Mouse (Mus musculus): ENCODE results near the gene Ccdc97. TPM values are rescaled to one million over a fixed set of nuclear protein-coding genes. Genes with fewer than 3 reads are reported as not detected.
A peak's percentile ranks its signal among the peaks of the same experiment; 100 is the strongest.

The Ccdc97 gene
- total RNA-seq, 2 experiments from 2014 or later = 45.9 to 49.0 TPM

DNA sequence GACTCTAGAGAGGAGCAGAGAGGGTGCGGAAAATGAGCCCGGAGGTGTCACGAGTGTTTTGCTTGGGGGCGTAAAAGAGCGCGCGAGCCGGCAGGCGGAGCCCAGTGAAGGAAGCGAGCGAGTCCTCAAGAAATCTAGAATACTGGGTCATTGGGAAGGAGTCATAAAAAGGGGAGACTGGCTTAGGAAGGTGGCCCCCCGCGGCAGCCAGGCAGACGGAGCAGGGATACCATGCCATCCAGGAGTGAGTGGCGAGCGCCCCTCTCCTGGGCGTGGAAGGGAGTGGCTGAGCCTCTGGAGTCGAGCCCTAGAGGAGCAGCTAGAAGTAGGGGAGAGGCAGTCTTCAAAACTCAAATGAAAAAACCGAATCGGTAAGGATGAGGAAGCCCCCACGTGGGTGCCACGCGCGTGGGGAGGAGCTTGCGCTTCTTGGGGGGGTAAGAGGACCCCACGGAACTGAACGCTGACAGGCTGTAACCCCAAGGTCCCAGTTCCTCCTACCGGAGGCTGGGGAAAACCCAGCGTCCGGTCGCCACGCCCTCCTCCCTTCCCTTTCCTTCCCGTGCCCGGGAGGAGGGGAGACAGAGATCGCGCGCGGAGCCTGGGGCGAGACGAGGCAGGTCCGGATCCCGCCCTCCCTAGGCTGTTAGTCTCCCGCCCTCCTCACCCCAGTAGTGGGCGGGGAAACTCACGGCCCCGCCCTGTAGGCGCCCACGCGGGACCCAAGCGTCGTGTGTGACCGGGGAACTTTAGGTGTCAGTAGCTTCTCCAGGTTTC, 29.9 kb downstream of the Ccdc97 start:
- peak; percentile 84 to 88 for DNase-seq

DNA sequence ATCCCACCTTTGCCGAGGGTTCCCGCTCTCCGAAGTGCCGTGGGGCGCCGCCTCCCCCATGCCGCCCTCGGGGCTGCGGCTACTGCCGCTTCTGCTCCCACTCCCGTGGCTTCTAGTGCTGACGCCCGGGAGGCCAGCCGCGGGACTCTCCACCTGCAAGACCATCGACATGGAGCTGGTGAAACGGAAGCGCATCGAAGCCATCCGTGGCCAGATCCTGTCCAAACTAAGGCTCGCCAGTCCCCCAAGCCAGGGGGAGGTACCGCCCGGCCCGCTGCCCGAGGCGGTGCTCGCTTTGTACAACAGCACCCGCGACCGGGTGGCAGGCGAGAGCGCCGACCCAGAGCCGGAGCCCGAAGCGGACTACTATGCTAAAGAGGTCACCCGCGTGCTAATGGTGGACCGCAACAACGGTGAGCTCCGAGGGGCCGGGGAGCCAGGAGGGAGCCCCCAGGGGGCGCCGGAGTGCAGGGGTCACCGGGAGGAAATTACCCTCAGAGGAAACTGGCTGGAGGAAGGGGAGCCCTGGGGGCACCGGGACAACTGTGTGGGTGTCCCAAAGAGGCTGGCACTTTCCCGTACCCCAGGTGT, 31.0 kb downstream of the Ccdc97 start:
- DNase-seq = peak; percentile 63 to 77

DNA sequence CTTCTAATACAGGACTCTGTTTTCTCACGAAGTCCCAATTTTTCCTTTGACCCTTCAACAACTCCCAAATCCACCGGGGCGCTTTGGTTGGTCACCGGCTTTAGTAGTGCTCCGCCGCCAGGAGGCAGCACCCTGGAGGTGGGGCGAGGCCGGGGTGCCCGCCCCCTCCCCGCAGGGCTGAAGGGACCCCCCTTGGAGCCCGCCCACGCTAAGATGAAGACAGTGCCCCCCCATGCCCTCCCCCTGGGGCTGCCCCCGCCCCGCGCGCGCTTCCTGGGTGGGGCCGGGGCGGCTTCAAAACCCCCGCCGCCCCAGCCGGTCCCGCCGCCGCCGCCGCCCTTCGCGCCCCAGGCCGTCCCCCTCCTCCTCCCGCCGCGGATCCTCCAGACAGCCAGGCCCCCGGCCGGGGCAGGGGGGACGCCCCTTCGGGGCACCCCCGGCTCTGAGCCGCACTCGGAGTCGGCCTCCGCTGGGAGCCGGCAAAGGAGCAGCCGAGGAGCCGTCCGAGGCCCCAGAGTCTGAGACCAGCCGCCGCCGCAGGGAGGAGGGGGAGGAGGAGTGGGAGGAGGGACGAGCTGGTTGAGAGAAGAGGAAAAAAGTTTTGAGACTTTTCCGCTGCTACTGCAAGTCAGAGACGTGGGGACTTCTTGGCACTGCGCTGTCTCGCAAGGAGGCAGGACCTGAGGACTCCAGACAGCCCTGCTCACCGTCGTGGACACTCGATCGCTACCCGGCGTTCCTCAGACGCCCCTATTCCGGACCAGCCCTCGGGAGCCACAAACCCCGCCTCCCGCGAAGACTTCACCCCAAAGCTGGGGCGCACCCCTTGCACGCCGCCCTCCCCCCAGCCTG, 32.0 kb downstream of the Ccdc97 start, which contains the start of gene Tgfb1:
TSS of gene Tgfb1 (plus strand) at position 323 of the 852 bp plus-strand sequence.
- DNase-seq = peak; percentile 85 to 91

DNA sequence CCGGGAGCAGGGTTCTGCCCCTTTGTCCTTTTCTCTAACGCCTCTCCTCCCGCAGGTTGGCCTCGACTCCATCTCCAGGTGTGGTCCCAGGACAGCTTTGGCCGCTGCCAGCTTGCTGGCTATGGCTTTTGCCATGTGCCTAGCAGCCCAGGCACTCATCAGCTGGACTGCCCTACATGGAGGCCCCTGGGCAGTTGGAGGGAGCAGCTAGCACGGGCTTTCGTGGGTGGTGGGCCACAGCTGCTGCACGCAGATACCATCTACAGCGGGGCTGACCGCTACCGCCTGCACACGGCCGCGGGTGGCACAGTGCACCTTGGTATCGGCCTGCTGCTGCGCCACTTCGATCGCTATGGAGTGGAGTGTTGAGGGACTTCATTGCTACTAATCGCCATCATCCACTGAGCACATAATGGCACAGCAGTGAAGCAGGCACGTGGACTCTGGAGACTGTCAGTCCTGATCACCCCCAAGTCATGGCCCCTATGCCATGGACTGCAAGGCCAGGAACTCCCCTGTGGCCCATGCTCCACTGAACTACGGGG, 32.9 kb downstream of the Ccdc97 start:
- no peak for DNase-seq

DNA sequence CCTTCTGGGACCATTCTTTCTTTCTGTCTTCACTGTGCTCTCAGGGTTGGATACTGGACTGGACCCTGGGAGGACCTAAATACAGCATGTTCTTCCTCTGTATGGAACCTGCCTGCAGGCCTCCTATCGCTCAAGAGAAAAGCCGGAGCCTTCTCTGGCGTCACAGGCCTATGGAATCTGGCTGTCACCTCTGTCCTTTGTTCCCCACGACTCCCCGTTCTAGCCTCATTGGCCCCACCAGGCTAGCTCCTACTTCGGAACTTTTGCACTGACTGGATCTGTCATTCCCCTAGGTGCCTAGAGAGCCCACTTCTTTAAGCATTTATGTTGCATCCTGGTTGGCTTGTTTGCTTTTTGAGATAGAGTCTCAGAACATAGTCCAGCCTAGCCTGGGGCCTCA, 34.2 kb downstream of the Ccdc97 start:
- no peak for DNase-seq

DNA sequence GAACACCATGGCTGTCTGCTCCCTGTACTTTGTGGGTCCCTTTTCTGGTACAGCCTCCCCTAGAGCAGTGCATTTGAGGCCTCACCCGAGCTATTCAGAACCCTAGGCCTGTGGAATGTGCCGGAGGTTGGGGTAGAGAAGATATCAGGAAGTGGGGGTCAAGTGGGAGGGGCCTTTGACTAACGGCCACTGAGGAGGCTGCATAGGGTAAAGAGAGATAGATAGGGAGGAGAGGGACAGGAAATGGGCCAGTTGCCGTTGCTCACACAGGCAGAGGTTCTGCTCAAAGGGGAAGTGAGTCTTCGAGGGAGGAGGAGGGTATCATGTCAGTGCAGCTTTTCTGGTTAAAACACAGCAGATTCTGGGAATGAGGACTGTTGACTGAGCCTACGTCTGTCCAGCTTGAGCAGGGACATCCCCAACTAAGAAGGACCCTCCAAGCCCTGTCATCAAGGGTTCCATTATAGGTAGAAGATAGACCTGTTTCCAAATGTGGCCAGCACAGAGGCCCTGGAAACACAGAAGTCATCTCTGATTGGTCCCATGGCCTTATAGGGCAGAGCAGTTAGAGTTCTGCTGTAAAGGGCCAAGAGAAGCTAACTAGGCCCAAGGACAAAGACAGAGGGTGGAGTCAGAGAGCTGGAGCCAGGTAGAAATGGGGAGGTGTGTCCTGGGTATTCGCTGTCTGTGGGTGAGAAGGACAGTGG, 35.3 kb downstream of the Ccdc97 start:
- no peak for DNase-seq

DNA sequence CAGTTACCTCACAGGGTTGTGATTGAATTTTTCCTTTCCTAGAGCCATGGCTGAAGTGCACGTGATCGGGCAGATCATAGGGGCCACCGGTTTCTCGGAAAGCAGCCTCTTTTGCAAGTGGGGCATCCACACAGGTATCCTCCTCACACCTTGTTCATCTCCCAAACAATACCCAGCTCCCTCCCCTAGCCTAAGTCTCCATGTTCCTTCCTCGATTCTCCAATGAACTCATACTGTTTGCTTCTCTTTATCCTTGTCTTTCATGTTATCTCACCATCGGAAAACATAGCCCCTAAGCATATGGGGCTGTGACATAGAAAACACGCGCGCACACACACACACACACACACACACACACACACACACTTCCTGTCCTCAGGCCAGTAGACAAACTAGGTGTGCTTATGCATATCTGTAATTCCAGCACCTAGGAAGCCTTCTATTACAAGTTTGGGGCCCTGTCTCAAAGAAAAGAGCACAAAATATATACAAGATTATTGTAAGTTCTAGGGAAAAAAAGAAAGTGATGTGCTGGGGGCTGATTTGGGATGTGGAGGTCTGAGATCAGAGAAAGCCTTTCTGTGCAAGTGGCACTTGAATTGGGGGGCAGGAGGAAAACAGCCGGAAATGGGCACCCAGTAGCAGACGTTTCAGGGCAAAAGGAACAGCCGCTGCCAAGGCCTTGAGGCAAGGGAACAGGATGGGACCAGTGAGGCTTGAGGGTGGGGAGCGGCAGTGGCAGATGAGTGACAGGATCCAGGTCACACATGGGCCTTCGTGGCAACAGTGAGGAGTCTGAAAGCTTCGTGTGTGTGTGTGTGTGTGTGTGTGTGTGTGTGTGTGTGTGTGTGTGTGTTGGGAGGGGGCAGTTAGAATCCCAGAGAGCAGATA, 37.3 kb downstream of the Ccdc97 start:
- DNase-seq = no peak

DNA sequence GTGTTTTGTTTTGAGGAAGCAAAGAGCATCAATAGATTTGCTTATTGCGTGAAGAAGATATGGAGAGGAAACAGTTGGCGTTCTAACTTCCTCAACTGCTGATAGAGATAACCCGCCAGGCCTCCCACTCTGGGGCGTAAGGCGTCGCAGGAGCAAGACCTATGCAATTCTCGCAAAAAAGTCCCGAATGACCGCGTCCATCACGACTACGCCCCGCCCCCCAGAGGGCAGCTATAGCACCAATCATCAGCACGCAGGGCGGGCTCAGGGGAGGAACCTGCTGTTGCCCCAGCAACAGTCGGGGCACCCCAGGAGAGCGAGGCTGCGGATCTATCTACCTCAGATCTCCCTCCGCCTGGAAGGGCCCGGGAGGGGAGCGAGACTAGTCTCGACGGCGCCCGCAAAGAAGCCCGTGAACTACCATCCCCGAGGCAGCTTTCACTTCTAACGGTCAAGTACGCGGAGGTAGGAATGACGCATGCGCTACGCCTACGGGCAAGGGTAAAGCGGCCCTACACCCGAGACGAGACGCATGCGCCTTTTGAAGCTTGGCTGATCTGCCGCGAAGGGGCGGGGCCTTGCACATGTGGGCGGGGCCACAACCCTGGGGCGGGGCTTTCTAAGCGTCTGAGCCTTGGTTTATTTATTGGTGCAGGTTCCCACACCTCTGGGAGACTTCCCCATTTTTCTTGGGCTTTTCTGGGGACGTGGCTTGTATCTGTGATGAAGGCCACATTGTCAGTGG, 38.2 kb downstream of the Ccdc97 start, which contains the start of gene B9d2:
TSS of gene B9d2 (plus strand) at position 267 of the 745 bp plus-strand sequence.
- DNase-seq = peak; percentile 96 to 98

DNA sequence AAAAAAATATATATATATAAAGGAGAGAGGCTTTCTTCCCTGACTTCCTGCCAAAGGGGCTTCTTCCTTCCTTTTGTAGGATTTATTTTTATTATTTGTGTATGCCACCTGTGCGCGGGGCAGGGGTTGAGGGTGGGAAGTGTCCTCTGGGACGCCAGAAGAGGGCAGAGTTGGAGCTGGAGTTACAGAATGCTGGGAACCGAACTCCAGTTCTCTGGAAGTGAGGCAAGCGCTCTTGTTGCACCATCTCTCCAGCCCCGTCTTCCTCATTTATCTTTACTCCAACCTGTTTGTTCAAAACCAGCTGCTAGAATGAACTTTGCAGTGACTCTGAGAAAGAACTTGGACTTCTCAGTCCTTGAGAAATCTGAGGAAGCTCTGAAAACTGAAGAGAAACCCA, 38.9 kb downstream of the Ccdc97 start:
- DNase-seq = no peak

DNA sequence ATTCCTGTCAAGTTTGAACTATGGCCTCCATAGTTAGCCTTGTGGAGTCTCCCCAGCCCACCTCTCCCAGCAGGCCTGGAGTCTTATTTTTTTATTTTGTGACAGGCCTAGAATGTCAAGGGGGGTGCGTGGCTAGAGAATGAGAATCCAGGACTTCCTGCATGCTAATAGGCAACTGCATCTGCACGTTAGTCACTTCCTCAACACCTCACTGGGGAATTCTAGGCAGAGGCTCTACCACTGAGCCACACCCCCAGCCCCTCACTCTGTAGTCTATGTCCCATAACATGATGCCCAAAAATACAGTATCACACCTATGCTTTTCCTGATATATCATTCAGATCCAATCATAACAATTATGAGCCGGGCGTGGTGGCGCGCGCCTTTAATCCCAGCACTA, 41.9 kb downstream of the Ccdc97 start:
- no peak for DNase-seq

DNA sequence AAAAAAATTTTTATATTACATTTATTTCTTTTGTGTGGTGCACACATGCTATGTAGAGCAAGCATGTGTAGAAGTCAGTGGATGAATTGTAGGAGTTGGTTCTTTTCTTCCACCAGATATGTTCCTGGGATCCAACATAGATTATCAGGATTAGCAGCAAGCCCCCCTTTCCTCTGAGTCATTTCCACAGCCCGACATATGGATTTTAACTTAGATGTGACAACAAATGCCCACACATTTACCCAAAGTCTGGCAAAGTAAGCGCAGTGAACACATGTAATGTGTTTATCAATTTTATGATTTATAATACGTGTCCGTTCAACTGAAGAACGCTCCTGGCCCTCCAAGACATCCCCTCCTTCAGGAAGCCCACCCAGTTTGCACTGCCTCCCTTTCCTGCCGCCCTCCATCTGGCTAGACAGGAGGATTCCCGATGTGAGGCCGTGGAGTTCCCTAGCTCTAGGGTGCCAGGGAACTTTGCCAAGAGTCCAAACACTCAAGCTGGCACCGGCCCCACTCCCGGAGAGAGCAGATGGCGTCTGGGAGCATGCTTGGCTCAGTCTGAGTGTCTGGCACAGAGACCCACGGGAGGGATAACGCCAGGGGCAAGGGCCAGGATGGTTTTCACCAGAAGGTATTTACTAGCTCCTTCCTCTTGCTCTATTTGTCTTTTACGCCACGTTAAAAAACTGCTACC, 42.7 kb downstream of the Ccdc97 start:
- DNase-seq = peak; percentile 78 to 83

DNA sequence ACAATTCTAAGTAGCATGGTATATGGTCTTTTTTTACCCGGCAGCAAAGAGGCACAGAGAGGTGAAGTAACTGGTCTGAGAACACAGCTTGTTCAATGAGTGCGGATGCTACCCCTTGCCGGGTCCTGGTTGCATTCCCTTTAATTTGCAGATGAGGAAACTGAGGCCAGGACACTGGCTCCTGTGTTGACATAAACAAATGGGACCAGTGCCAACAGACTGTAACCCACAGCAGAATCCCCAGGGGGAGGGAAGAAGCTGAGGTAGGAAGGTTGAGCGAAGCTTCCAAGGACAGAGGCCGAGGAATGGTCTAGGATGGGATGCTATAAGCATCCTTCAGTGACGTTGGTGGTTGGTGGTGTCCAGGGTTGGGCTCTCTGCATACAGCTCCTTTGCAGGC, 43.5 kb downstream of the Ccdc97 start:
- DNase-seq = no peak

DNA sequence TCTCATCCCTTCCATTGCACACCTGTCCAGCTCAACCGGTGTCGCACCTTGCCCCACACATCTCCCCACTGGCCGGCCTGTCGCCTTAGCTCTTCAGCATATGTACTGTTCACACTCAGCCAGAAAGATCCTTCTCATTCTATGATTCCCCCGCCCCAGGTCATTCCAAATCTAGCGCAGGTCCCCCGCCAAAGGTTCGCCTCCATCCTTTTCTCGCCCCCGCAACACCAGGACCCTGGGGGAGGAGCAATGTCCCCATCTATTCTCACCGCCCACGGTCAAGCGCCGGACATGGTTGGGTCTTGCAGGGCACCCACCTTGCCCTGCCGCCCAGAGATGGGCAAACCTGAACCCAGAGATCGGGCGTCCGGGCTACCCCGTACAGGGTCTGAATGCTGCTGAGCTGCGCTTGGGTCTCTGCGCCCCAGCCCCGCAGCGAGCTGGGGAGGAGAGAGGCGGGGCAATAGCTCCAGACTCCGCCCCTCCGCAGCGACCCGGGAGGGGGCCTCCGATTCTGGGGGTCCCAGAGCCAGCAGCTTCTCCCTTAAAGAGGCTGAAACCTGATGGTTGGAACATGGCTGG, 44.1 kb downstream of the Ccdc97 start, which contains the start of gene Tmem91:
TSS of gene Tmem91 (minus strand) at position 448 of the 582 bp plus-strand sequence.
- no peak for DNase-seq

DNA sequence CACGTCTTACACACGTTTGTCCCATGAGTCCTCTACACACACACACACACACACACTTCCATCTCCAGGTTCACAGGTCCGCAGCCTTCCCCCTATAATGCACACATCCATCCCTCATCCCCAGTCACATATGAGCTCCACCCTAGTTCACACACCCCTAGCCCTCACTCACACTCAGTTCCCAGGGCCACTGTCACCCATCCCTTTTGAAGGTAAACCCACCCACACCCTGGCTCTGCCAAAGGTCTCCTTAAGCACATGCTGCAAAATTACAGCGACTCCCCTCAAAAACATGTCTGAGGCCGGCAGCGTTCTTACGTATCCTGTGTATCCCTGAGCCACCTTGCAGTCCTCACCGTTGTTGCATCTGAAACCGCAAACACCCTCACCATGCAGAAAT, 44.6 kb downstream of the Ccdc97 start:
- no peak for DNase-seq

DNA sequence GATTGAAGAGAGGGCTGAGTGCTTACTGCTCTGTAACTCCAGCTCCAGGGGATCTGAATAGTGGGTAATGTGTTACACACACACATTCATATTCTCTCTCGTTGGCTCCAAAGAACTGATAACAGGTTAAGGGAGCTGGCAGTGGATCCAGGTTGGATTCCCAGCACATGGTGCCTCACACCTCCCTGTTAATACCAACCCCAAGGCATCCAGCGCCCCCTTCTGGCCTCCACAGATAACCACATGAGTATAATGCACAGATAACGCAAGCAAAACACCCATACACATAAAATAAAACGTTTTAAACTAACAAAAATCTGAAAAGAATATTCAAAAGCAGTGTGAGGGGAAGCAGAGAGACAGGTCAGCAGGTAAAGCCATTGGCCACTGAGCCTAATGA, 46.4 kb downstream of the Ccdc97 start:
- no peak for DNase-seq

DNA sequence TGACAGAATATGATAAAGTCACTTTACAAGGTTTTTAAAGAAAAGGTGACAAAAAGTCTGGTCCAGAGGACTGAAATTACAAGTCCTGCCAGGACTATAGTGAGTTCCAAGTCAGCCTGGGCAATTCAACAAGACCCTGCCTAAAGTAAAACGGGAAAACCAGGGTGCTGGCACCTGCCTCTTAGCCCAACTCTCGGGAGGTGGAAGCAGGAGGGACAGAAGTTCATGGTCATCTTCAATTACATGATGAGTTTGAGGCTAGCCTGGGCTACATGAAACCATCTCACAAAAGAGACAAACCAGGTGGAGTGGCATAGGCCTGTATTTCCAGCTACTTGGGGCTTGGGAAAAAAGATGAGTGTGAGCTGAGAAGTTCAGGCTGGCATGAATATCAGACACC, 47.2 kb downstream of the Ccdc97 start:
- no peak for DNase-seq

DNA sequence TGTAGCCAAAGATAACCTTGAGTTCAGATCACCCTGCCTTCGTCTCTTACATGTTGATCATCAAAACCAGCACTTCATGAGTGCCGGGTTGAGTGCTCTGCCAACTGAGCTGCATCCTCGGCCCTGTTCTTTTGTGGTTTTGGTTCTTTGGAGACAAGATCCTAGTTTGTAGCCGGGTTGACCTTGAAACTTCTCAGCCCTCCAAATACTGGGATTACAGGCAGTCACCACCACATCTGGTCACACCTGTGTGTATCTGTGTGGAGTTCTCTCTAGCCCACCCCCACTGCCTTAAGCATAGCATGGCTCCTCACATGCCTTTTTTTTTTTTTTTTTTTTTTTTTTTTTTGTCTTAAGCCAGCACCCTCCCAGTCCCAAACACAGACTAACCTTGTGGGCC, 48.8 kb downstream of the Ccdc97 start:
- DNase-seq = no peak

DNA sequence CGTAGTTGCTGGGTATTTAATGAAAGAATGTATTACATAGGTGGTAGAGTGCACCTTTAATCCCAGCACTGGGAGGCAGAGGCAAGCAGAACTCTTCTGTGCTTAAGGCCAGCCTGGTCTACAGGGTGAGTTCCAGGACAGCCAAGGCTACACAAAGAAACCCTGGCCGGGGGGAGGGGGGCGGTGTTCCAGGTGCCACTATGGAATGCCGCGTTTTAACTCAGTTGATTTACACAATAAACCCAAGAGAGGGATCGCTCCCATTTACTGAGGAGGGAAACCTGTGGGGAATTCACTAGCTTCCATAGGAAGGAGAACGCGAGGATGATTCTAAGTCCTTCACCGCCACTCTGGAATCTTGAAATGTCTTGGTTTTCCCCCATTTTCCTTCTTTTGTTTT, 49.3 kb downstream of the Ccdc97 start:
- no peak for DNase-seq

DNA sequence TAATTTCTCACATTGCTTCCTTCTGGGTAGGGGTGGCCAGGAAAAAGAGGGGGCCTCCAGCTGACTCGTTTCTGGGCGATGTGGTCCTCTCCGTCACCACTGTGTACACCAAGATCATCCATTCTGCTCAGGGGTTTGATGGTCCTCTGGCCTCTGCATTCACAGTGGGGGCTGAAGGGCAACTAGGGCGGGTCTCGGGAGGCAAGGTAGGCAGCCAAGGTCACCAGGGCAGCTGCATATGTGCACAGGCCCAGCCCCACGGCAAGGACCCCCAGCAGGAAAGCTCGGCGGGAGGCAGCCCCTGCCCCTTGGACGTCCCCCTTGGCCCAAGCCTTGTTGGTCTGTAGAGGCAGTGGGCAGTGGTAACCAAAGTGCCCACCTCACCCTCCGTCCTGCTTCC, 49.7 kb downstream of the Ccdc97 start:
- no peak for DNase-seq
